Mouse (Mus musculus) kidney, postnatal 25 days (tissue): Measurements from ENCODE around the gene Mmel1.

ENCODE experiments used
- DNase-seq, 2 experiments: peaks; one replicate each; pipeline ENCODE4 v3.0.0; 2021; ENCODE audit warnings: mixed read lengths in 2 of 2

Gene Mmel1

GRCm38 (mm10) chr4:154864961-154865760 lies 4.2 kb upstream of the Mmel1 start:
- peak in 1 of 2 experiments; percentile 33 for DNase-seq

- no peak for DNase-seq
Measured at GRCm38 (mm10) chr4:154866391-154866790, 3.0 kb upstream of the Mmel1 start.

GRCm38 (mm10) chr4:154867257-154867656 lies 2.1 kb upstream of the Mmel1 start:
- no peak for DNase-seq

GRCm38 (mm10) chr4:154870721-154871120 lies 1.3 kb downstream of the Mmel1 start:
- DNase-seq, result peak in 1 of 2 experiments; percentile 25

- DNase-seq, result no peak
Measured at GRCm38 (mm10) chr4:154871757-154872251, 2.4 kb downstream of the Mmel1 start.

GRCm38 (mm10) chr4:154873186-154873585 lies 3.8 kb downstream of the Mmel1 start:
- DNase-seq, result no peak

- DNase-seq, result peak; percentile 95 to 96
Measured at GRCm38 (mm10) chr4:154877864-154878548, 8.6 kb downstream of the Mmel1 start.

GRCm38 (mm10) chr4:154880730-154881129 lies 11.3 kb downstream of the Mmel1 start:
- no peak for DNase-seq

GRCm38 (mm10) chr4:154882014-154882659 lies 12.8 kb downstream of the Mmel1 start:
- no peak for DNase-seq

- peak in 1 of 2 experiments; percentile 30 for DNase-seq
Measured at GRCm38 (mm10) chr4:154885416-154885815, 16.0 kb downstream of the Mmel1 start.

- peak in 1 of 2 experiments; percentile 17 for DNase-seq
Measured at GRCm38 (mm10) chr4:154886876-154887592, 17.6 kb downstream of the Mmel1 start.

GRCm38 (mm10) chr4:154887593-154888250 lies 18.3 kb downstream of the Mmel1 start:
- peak in 1 of 2 experiments; percentile 29 for DNase-seq

GRCm38 (mm10) chr4:154890887-154891286 lies 21.5 kb downstream of the Mmel1 start:
- no peak for DNase-seq

GRCm38 (mm10) chr4:154895549-154895948 lies 26.2 kb downstream of the Mmel1 start:
- no peak for DNase-seq

GRCm38 (mm10) chr4:154897676-154898465 lies 28.5 kb downstream of the Mmel1 start:
- DNase-seq, result peak; percentile 12 to 54

- peak; percentile 86 to 91 for DNase-seq
Measured at GRCm38 (mm10) chr4:154898506-154899446, 29.4 kb downstream of the Mmel1 start, which contains the start of gene Fam213b. TSS of gene Fam213b (minus strand) at chr4:154899135.

GRCm38 (mm10) chr4:154902371-154902770 lies 33.0 kb downstream of the Mmel1 start:
- peak in 1 of 2 experiments; percentile 5 for DNase-seq

- DNase-seq, result peak; percentile 88 to 91
Measured at GRCm38 (mm10) chr4:154904185-154905071, 35.0 kb downstream of the Mmel1 start.

- peak; percentile 77 to 83 for DNase-seq
Measured at GRCm38 (mm10) chr4:154907833-154908232, 38.4 kb downstream of the Mmel1 start.
